Mouse (Mus musculus) forebrain, embryonic 11.5 days (tissue): Measurements from ENCODE around the gene Nxph2. TPM values are rescaled to one million over a fixed set of nuclear protein-coding genes. Genes with fewer than 3 reads are reported as not detected.
"Not testable (repeated sequence)": the region's sequence is repeated elsewhere in the genome, so short reads cannot be mapped to it uniquely, and the experiment has no call there.

Experiments
- ATAC-seq: fragments of 200-750 bp; cut with Nextera tagmentation; replicated peaks from 2 replicates; pipeline ENCODE4 v1.8.0; 2017; ENCODE audit warnings: moderate TSS enrichment; ENCODE audit not compliant: low FRiP score
- DNase-seq: peaks from one replicate; pipeline ENCODE4 v3.0.0-alpha.2; 2017; ENCODE audit warnings: low spot score
- H3K27ac ChIP-seq: fragments of 300-500 bp; sonication (generic); 2 replicates; pipeline ENCODE4 v1.5.1; 2014; ENCODE audit warnings: low read depth, low read length
- H3K27me3 ChIP-seq: fragments of 300-500 bp; sonication (generic); 2 replicates; pipeline ENCODE4 v1.6.1; 2014; ENCODE audit warnings: mild to moderate bottlenecking, low read length, mixed read lengths; ENCODE audit not compliant: control insufficient read depth, insufficient read depth
- H3K36me3 ChIP-seq: fragments of 300-500 bp; sonication (generic); 2 replicates; pipeline ENCODE4 v1.6.1; 2014; ENCODE audit warnings: mild to moderate bottlenecking, low read length, moderate library complexity, mixed read lengths; ENCODE audit not compliant: control insufficient read depth, insufficient read depth
- H3K4me1 ChIP-seq: fragments of 300-500 bp; sonication (generic); replicated peaks from 2 replicates; pipeline ENCODE4 v1.6.1; 2014; ENCODE audit warnings: low read length, mixed read lengths; ENCODE audit not compliant: control insufficient read depth, insufficient read depth
- H3K4me2 ChIP-seq: fragments of 300-500 bp; sonication (generic); 2 replicates; pipeline ENCODE4 v1.6.1; 2014; ENCODE audit warnings: low read depth, mild to moderate bottlenecking, low read length, moderate library complexity, mixed read lengths; ENCODE audit not compliant: severe bottlenecking
- H3K4me3 ChIP-seq: fragments of 300-500 bp; sonication (generic); 2 replicates; pipeline ENCODE4 v1.5.1; 2014; ENCODE audit warnings: low read depth, low read length
- H3K9ac ChIP-seq: fragments of 300-500 bp; sonication (generic); 2 replicates; pipeline ENCODE4 v1.6.1; 2014; ENCODE audit warnings: low read length
- H3K9me3 ChIP-seq: fragments of 300-500 bp; sonication (generic); 2 replicates; pipeline ENCODE4 v1.6.1; 2016; ENCODE audit warnings: low read length, mixed read lengths; ENCODE audit not compliant: control insufficient read depth
- WGBS: fragments of 180-500 bp; shearing (Covaris S2); extraction: QIAGEN DNeasy Blood & Tissue Kit; methylation state at CpG from one replicate; pipeline ENCODE4 v1.1.7; 2014; 5-methylcytosine and 5-hydroxymethylcytosine counted together
- polyA plus RNA-seq: library from polyadenylated mRNA; unstranded; fragments of >200 nt; fragmentation: Nextera tagmentation; extraction: Ambion mirVana; gene quantifications from 2 replicates; pipeline ENCODE4 v1.2.1, GENCODE M21; 2014

Gene Nxph2
- 0.09 TPM in 1 of 2 replicates, not detected in the other for polyA plus RNA-seq

DNA sequence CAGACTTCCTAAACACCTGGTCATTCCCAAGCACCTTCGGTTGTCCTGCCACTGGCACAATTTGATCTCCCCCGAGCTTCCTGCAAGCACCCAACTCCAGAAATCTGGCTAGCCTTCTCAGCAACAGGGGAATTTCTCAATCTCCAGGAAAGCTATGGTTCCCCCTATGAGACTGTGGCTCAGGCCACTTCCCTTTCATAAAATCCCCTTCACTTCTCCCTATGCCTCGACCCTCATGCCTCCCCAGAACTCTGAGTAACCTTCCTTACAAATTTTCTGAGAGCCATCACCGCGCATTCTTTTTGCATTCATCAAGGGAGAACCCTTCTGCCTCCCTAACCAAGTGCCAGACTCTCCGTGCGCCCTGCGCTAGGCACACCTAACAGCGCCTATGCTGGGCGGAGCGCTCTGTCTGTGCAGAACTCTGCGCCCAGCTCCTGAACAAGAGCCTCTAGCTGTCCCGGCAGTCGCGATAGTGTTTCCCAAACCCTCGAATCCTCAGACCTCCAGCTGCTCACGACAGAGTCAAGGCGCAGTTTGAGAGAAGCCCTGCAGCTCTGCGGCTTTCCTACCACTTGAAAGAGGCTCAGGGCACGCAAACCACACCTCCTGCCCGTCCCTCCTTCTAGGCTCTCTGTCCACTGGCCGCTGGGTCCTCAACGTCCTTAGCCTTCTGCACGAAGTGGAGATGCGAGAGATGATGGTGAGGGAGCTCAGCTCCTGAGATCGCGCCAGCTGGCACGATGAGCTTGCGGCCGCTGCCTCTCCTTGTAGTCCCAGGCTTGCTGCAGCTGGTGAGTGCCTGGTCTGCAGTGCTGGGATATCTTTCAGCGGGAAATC is at the start of gene Nxph2:
Gene Nxph2, plus strand, starts transcription at position 501 of the 840 bp plus-strand sequence.
- 2% methylated on average over 31 of the region's 31 CpGs for WGBS
- H3K9ac ChIP-seq: peak within 1 kb of the TSS; percentile 57
- H3K4me2 ChIP-seq: peak within 1 kb of the TSS; percentile 81
- no peak within 1 kb of the TSS for H3K27ac ChIP-seq
- DNase-seq (peak; percentile 62), ATAC-seq (peak; percentile 66)
- H3K4me3 ChIP-seq: peak within 1 kb of the TSS; percentile 34
- no peaks in the 10 kb centered on the region for H3K36me3 ChIP-seq
- H3K27me3 ChIP-seq: no peaks in the 10 kb centered on the region
- no peaks in the 10 kb centered on the region for H3K9me3 ChIP-seq
- no peaks in the 10 kb centered on the region; the same call in 1 of the 2 replicates for H3K4me1 ChIP-seq

DNA sequence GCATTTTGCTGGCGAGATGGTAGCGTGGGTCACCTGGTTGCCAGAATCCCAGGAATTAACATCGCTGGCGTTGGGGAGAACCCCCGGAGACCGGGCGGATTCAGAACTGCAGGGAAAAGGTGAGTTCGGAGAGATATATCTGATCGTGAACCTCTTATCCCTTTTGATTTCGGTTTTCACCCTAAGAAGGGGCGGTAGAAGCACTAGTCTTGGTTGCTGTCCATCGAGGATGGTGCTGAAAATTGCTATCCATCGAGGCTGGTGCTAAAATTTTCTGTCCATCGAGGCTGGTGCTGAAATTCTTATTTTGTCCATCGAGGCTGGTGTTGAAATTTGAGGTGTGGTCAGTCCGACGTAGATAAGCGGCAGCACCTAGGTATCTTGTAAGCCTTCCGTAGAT is 30.1 kb upstream of the Nxph2 start:
- not testable (repeated sequence) for H3K4me3 ChIP-seq, H3K9me3 ChIP-seq, H3K4me2 ChIP-seq, H3K27me3 ChIP-seq, ATAC-seq, H3K9ac ChIP-seq, H3K36me3 ChIP-seq, H3K27ac ChIP-seq, H3K4me1 ChIP-seq
- DNase-seq: peak; percentile 52
- WGBS: 58% methylated on average over 19 of the region's 19 CpGs

GRCm38 (mm10) chr2:23314869-23315268 is 6.2 kb upstream of the Nxph2 start:
- H3K9me3 ChIP-seq: no peaks in the 10 kb centered on the region
- no peak for ATAC-seq
- H3K9ac ChIP-seq: no peak overlapping the region
- 25% methylated on average over 1 of the region's 1 CpGs for WGBS
- no peaks in the 10 kb centered on the region for H3K36me3 ChIP-seq
- DNase-seq: no peak
- H3K4me3 ChIP-seq: no peak overlapping the region
- H3K27me3 ChIP-seq: no peaks in the 10 kb centered on the region
- H3K4me1 ChIP-seq: no peaks in the 10 kb centered on the region
- H3K27ac ChIP-seq: no peak overlapping the region
- H3K4me2 ChIP-seq: no peak overlapping the region

Other genes with a start within 250 kb of the Nxph2 start
- gene Mastl, start 165.2 kb upstream of the Nxph2 start, polyA plus RNA-seq: 16.2 and 17.7 TPM in 2 replicates
- 79.4 and 91.3 TPM in 2 replicates for gene Yme1l1, start 164.9 kb upstream of the Nxph2 start, polyA plus RNA-seq
- 0.13 TPM in 1 of 2 replicates, not detected in the other for gene 4931423N10Rik, start 113.8 kb upstream of the Nxph2 start, polyA plus RNA-seq